ENCODE assay signal across 8 mouse cellular contexts in the genomic region with DNA sequence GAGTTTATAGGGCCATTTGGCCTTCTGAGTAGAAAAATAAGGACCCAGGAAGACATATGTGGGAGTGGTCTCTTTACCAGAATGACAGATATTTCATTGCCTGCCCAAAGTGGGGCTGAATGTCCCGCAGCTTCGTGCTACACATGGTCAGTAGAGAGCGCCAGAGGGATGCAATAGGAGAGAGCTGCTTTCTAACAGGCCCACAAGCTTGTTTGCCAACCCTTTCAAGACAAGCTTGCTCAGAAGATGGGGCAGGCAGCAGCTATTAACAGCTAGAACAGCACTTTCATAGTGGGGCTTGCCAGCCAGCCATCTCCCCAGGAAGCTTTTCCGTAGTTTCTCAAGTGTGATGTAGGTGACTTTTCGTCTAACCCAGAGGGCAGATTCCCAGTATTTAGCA. TPM values are rescaled to one million over a fixed set of nuclear protein-coding genes. Genes with fewer than 3 reads are reported as not detected.
DNase-seq lines count a peak whose midpoint lies in the region.

No protein-coding gene starts in this region.

- DNase-seq in adrenal gland, postnatal 36 days = peak; percentile 17 to 20
- no peak for DNase-seq in adrenal gland, postnatal 25 days
- peak; percentile 50 for DNase-seq in left cerebral cortex, postnatal 4 days
- DNase-seq in left cerebral cortex, adult 18-20 months (ENCODE audit: low spot score in 2 of 2) = no peak
- peak; percentile 55 for DNase-seq in embryo, embryonic 9.5 days (ENCODE audit: extremely low spot score)
- peak; percentile 73 to 81 for DNase-seq in kidney, postnatal 4 days
- DNase-seq in right cerebral cortex, postnatal 4 days = peak; percentile 53
- no peak for DNase-seq in B cell, adult 2 months

- intact Hi-C loops in left cerebral cortex, postnatal 4 days (cut with DNase I) = loop anchor here (5.0 kb wide), 2 partner anchors 201 to 304 kb away; no protein-coding TSS in a partner anchor

RNA-seq across cellular contexts. Expression of gene Tcf21, which starts 42.0 kb away (rescaled TPM):
- total RNA-seq in adrenal gland, postnatal 36 days (2021) = 10 to 100 TPM in 1 of 2 experiments, 1 to 10 TPM in 1; 8.9 to 13.1 TPM
- 10.2 and 11.7 TPM in 2 replicates for total RNA-seq in adrenal gland, postnatal 25 days (2021)
- not detected for total RNA-seq in left cerebral cortex, postnatal 4 days (2021)
- total RNA-seq in left cerebral cortex, adult 18-20 months (2021) = not detected

RNA-seq across cellular contexts. Expression of gene Tbpl1, which starts 46.2 kb away (rescaled TPM):
- total RNA-seq in adrenal gland, postnatal 36 days (2021) = 10 to 100 TPM; 31.0 to 34.6 TPM
- total RNA-seq in adrenal gland, postnatal 25 days (2021) = 30.8 and 42.0 TPM in 2 replicates
- total RNA-seq in left cerebral cortex, postnatal 4 days (2021) = 10 to 100 TPM; 62.4 to 67.2 TPM
- 10 to 100 TPM; 67.4 to 73.2 TPM for total RNA-seq in left cerebral cortex, adult 18-20 months (2021)

Comparison
In these comparisons a context has a peak if more than half of its experiments do, and no peak if none do; other contexts are left out.
1. DNase-seq: peak in adrenal gland, postnatal 36 days (2 of 2), left cerebral cortex, postnatal 4 days (single experiment), embryo, embryonic 9.5 days (single experiment), kidney, postnatal 4 days (2 of 2) and right cerebral cortex, postnatal 4 days (single experiment); none in adrenal gland, postnatal 25 days (single experiment), left cerebral cortex, adult 18-20 months (0 of 2) and B cell, adult 2 months (0 of 2).
2. RNA of gene Tcf21, which starts 42.0 kb away (total RNA-seq): 8.9 to 13.1 TPM in adrenal gland, postnatal 36 days and 10.2 to 11.7 TPM in adrenal gland, postnatal 25 days; not detected in left cerebral cortex, postnatal 4 days and not detected in left cerebral cortex, adult 18-20 months; every median in the first group is over 4 times any median in the second.